Mouse (Mus musculus) stomach, postnatal 0 days (tissue): Measurements from ENCODE around the gene Tgfbrap1.

ENCODE experiments used
- CTCF ChIP-seq: IDR thresholded peaks from 2 replicates; pipeline ENCODE4 v1.5.1; 2016; ENCODE audit warnings: antibody characterized with exemption, low read depth, mild to moderate bottlenecking, moderate library complexity
- EP300 ChIP-seq: optimal IDR thresholded peaks from 2 replicates; pipeline ENCODE3; 2016; ENCODE audit warnings: antibody characterized with exemption

DNA sequence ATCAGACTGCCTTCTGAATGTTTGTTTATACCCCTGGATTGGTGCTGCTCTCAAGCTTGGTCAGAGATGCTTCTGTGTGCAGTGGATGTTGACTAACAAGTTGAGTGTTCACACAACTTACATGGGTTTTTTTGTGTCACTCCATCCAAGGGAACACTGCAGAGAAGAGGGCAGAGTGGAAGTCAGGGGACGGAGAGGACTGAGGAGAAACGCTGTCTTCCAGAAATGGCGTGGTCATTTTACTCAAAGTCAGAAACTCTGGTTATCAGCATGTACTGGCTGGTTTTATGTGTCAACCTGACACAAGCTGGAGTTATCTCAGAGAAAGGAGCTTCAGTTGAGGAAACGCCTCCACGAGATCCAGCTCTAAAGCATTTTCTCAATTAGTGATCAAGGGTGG lies 22.5 kb upstream of the Tgfbrap1 start:
- TF ChIP-seq EP300 (no peak), CTCF (no peak)
